Mouse (Mus musculus) left cerebral cortex, postnatal 4 days (tissue): ENCODE measurements at regions not wholly inside any gene's neighbourhood (a gene's known extent, or its start where the extent isn't known, plus 50 kb on each side); places are given as distances from the start of the nearest gene placed in this dataset.
A peak's percentile ranks its signal among the peaks of the same experiment; 100 is the strongest.

Experiments used
- DNase-seq: peaks from one replicate; pipeline ENCODE4 v3.0.0-alpha.2; 2022
- intact Hi-C: fragments of 180-260 bp; cut with DNase I; formaldehyde crosslinking; loops from one replicate; pipeline ENCODE4 v1.15.1; 2025

DNA sequence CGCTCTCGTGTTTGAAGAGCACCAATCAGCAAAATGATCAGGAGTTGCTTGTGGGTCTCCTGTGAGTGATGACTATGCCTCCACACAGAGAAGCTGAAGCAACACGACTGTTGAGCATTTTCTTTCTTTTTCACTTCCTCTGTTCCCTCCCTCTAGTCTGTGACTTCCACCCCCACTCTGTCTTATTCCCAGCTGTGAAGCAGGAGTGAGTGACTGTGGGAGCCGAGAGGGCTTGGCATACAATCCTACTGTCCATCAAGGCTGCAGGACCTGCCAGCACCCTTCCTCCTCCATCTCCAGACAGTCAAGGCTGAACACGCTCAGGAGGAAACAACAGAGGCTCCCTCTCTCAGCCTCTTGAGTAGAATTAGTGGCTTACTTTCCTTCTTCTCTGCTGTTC is 401.3 kb downstream of the Plcl1 start:
- no peak for DNase-seq
- intact Hi-C loops = no loop called here

DNA sequence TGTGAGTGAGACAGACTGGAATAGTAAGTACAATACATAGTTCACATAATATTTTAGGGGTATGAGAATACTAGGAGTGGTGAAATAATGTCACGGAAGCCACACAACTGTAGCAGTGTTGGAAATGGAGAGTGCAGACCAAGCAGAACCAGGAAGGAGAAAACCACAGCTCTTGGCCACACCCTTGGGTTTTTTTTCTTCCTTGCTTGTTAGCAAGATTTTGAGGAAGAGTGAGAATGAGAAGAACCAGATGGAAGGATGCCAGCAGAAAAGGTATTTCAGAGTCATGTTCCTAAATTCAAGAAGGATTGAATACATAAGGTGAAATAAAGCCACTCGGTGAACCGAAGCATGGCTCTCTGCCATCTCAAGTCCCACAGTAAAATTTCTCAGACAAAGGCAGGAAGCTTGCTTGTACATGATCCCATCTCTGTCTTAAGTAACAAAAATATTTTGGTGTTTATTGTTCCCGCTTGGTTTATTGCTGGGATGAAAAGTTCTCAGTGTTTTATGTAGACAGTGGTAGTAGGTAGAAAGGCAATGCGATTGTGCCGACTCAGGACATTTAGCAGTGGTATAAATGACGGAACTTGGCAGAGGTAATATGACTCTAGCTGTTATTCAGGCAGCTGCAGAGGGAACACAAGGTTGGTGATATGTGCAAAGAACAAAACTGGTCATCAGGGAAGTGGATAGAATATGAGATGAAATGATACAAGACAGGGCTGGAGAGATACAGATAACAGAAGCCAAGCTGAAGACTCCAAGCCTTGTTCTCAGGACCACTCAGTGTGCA is 403.2 kb downstream of the Plcl1 start:
- intact Hi-C loops = no loop called here
- no peak for DNase-seq

DNA sequence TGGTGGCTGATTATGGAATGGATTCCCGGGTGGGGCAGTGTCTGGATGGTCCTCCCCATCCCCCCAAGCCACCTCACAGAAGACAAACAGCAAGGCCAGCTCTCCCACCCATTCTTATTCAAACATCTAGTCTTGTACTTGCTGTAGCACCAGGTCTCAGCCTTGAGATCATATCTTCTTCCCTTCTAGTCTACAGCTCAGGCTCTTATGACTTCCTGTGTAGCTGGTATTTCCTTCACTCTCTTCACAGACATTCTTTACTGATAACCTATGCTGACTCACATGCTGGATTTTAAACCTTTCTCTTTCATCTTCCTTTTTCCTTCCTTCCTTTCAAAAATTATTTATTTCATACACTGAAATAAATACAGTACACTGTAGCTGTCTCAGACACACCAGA is 406.8 kb downstream of the Plcl1 start:
- DNase-seq = no peak
- intact Hi-C loops = loop anchor here (10.0 kb wide), 1 partner anchor 48 kb away; no protein-coding TSS in a partner anchor

DNA sequence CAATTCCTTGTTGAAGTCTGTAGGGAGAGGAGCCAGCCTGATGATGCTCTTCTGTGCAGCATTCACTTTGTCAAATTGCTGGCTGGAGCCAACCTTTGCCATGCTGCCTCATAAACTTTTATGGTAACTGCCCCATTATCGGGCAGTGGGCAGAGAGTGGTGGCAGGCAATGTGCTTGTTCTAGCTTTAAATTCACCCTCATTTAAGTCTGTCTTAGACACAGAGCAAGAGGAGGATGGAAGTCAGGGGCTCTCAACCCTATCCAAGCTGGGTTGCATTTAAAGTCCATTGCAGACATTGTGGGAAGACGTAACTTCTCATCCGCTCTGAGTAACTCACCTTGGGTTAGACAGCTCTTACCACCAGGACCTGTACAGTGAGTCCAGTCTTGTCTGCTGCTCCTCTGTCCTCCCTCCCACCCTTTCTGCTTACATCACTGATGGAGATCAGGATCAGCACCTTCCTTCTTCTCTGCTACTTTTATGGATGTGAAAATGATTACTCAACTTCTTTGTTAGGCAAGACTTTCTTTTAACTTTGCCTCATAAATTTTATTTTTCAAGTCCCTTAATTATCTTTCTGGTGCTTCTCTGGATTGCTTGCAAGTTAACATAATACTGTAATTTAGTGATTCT is 415.3 kb downstream of the Plcl1 start:
- DNase-seq = no peak
- intact Hi-C loops = no loop called here

DNA sequence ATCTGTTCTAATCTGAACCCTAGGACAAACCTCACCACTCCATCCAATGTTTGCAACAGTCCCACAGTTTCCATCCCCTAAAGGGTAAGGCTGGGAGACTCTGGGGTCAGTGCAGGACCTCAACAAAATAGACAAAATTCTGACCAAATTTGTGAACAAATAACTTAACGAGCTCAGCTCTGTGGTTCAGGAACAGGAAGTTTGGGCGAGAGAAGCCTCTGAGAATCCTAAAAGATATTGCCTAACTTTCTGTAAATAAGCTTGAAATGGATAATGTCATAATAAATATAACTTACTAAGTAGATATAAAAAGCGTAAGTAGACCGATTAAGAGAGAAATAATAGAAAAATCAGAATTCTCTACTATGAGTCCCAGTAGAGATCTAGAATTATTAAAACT is 416.9 kb downstream of the Plcl1 start:
- no peak for DNase-seq
- intact Hi-C loops = no loop called here

DNA sequence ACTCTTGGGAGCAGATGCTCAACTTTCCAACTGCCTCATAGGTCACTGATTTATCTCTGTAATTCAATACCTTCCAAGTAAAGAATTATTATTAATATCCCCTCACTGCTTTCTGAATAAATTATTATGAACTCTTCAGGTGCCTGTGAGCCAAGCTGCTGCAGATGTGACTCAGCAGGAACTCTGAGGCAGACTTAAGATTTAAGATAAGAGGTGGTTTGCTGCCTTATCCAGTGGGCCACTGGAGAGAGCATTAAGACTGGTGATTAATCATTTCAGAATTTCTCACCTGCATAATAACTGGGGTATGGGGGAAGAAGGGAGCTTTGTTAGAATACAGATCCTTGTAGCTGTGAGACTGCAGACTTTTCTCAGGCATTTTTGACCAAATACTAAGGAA is 421.5 kb downstream of the Plcl1 start:
- no peak for DNase-seq
- intact Hi-C loops = no loop called here

DNA sequence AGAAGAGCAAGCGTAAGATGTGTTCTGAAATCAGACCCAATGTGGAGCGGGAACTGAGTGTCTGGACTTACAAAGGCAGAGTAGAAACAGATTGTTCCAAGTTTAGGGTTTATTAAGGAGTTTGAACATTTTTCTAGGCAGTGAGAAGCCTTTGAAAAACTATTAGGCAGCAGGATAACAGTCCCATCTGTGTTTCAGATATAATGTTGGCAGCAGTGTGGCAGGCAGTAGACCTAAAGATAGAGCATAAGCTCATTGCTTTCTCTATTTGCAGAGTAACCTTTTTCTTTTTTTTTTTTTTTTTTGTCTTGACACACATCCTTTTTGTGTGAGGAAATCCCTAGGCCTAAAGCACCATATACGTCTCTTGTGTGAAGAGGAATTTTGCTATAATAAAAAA is 429.6 kb downstream of the Plcl1 start:
- intact Hi-C loops = no loop called here
- no peak for DNase-seq

DNA sequence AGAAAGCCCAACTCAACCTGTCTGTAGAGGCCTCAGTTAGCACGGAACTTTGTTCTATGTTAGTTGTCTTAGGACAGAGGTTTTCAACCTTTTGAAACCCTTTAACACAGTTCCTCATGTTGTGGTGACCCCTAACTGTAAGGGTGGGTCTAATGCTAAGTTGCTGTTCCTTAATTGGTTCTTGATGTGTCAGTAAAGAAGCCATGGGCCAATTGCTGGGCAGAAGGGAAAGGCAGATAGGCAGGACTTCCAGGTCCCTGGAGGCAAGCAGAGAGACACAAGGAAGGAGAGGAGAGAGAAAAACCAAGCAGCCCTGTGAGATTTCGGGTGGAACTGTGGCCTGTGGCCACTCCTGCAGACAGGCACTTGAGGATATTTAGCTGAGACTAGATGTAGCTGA is 431.0 kb downstream of the Plcl1 start:
- no peak for DNase-seq
- intact Hi-C loops = no loop called here

DNA sequence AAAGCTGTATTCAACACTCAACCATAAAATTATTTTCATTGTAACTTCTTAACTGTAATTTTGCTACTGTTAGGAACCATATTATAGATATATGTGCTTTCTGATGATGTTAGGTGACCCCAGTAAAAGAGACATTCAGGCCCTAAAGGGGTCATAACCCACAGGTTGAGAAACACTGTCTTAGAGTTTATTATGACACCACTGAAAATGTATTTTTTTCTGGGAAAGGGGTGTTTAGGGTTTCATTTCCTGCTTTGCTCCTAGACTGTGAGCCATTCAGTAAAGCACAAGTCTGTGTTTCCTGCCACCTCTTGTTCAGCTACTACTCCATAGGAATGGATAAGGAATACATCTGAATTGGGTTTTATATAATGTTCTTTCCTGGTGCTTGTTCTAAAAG is 431.6 kb downstream of the Plcl1 start:
- DNase-seq = no peak
- intact Hi-C loops = no loop called here

DNA sequence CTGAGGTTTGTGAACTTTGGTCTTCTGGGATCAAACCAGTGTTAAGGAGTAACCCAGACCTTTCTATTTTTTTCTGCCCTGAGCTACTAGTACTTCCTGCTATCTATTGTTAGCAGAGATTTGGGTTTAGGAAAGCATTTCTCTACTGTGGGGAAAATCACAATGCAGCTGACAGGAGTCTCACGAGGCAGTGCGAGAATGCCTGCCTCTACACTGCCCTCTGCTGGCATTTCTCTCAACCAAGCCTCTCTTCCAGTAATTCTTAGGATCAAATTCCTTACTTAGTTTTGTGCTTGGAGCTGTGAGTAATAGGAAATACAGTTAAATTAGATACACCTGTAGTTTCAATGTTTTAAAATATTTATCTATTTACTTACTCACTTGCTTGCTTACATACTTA is 432.4 kb downstream of the Plcl1 start:
- DNase-seq = peak; percentile 64
- intact Hi-C loops = no loop called here

DNA sequence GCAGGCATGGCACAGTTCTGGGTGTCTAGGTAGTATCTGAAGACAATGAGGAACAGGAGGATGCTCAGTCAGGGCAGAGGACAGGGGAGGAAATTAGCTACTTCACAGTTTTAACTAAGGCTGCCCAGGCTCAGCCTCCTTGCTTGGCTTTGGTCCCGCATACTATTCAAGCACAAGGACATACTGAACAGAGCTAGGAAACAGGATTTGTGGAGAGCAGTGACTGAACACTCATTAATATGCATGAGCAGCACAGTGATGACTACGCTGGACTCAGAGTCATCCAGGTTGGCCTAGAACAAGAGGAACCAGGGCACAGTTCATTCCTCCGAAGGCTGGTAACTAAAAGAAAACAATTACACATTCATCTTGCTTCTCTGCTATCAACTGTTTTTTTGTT is 443.1 kb downstream of the Plcl1 start:
- intact Hi-C loops = no loop called here
- DNase-seq = no peak

DNA sequence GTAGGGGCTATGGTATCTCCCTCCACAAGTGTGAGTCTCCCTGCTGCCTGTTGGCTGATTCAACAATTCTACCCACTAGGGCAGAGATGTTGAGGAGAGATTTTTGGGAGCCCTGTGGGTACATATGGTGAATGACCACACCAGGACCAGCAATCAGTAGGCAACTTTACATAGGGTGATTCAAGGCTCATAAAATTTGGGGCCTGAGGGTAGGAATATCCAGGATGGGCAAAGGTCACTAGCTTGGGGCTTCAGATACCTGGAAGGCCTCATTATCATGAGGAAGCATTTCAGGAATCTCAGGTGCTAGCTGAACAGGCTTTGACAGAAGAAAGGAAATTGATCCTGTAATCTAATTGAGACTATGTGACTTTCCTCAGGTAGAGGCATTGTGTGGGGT is 446.6 kb downstream of the Plcl1 start:
- intact Hi-C loops = no loop called here
- no peak for DNase-seq

DNA sequence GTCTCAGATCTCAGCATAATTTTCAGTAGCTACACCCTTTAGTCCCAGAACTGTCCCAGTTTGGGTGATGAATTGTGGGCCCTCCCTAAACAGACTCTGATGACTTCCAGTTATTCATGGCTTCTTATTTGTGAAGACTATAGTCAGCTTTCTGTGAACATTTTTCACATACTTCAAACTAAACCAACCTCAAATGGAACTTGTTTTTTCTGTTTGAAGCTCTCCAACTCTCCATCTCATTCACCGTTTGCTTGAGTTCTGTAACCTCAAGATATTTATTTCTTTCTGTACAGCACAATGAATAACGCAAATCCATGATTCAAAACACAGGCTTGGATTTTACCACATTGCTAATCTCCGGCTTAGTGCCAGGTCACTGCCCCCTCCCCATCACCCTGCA is 453.4 kb downstream of the Plcl1 start:
- intact Hi-C loops = no loop called here
- DNase-seq = no peak

DNA sequence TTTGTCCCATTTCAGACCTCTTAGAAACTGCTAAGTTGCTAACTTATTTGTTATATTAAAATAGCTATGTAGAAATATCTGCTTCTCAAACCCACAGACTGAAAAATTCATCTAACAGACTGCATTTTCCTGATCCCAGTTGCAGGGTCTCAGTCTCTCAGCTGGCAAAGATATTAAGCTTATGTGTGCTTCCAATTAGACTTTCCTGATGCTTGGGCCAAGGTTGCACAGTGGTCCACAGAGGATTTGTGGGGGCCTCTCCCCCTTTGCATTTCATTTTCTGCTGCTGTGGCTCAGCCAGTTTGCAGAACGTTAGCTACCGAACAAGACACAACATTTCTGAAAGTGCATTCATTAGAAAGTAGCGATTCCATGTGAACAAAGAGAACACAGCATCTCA is 457.4 kb downstream of the Plcl1 start:
- intact Hi-C loops = no loop called here

DNA sequence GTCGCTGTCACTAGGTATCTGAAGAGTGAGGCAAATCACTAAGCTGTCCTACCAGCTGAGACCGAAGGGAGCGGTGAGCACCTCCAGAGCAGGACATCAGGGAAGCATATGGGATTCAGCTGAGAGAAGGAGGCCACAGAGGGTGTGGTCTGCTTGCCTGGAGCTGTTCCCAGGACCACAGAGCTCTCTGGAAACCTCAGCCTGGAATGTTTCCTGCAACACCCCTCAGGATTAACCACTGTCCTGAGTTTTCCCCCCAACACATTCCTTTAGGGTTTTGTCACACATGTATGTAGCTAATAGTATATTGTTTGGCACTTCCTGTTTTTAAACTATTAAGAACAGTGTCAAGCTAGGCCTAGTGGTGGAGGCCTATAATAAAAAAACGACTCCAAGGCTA is 459.6 kb downstream of the Plcl1 start:
- no peak for DNase-seq
- intact Hi-C loops = no loop called here

More for the DNA sequence above, 457.4 kb downstream of the Plcl1 start:
- DNase-seq = peak; percentile 11

DNA sequence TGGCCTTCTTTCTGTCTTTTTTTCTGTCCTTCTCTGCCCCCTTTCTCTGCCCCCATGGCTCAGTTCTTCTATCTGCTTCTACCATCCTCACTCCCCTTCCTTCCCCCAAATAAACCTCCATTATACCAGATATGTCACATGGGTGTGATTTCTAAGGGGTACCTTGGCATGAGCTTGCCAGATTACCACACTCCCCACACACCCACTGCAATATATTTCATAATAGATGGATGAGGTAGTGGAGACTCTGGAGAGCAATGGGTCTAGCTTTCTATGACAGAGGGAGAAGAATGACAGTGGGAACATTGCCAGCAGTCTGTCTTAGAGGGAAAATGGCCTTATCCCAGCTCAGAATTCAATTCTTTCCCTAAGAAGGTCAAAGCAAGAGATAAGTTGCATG is 461.0 kb downstream of the Plcl1 start:
- intact Hi-C loops = no loop called here

DNA sequence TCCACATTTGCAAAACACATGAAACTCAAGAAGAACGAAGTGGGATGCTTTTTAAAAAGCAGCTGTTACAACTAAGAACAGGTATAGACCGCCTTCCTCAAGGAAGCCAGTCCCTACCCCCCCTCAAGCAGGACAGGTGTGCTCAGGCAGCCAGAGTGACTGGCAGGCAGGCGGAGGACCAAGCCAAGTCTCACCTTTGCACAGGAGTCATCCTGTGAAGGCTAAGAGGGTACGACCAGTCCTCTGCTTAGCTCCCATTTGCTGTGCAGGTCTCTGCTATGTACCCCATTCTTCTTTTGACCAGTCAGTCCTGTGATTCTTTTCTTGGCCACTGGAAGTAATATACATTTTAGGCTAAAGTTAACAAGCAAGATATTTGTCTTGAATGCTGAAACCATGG is 467.9 kb downstream of the Plcl1 start:
- no peak for DNase-seq
- intact Hi-C loops = no loop called here

More for the DNA sequence above, 461.0 kb downstream of the Plcl1 start:
- DNase-seq = no peak

DNA sequence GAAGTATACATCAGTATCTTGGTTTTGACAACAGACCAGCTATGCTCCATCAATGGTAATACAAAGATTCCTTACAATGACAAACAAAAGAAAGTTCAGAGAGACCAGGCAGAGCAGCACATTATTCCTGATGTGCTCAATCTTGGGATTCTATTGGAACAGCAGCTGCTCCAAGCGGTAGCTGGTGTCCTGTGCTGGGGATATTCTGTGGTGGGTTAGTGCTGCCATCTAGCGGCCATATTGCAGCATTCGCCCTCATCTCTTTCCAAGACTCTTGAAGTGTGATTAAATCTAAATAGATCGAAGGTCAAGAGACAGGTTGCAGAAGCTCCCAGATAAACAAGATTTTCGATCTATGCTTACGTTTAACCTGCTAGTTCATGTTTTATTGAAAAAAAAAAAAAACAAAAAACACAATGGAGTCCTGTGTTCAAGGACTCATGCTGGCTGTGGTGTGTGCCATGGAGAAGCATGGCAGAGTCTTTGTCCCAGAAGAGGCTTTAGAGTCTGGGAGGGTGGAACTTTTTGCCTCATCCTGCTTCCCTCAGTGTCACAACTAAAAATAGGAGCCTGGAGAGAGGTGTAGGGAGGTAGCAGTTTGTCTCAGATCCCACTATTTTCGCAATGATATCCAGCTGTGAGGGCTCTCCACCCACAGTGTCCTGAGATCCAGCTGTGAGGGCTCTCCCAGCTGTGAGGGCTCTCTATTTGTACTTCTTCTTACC is 468.6 kb downstream of the Plcl1 start:
- DNase-seq = peak; percentile 75
- intact Hi-C loops = loop anchor here (2.0 kb wide), 1 partner anchor 470 kb away; the partner anchor contains the start of gene Plcl1

DNA sequence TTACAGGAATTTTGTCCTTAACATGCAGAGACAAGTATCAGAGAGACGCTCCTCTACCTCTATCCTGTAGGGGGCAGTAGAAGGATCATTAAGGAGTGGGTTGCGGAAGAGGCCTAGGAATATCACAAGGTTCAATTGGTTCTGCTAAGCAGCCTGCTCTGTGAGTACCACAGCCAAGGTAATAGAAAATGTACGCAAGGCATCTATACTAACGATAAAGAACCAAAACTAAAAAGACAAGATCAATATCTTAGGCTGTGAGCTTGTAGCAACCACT is 469.1 kb downstream of the Plcl1 start:
- no peak for DNase-seq
- intact Hi-C loops = loop anchor here (2.0 kb wide), 1 partner anchor 470 kb away; the partner anchor contains the start of gene Plcl1

DNA sequence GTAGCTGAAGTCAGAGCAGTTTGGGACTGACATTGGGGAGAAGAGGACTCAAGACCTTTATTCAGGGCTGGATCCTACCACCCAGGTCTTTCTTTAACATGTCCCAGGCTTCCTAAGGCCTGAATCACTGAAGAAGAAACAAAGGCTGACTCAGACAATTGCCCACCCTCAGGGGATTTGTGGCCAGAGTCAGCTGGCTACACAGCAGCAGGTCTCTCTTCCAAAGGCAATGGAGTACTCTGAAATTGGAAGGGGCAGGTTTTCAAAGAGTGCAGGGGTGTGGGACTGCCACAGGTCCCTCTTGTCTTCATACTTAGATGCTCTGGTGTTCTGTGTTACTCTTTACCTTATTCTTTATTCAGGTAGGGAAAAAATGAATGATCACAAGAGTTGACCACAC is 478.9 kb downstream of the Plcl1 start:
- DNase-seq = no peak
- intact Hi-C loops = loop anchor here (10.0 kb wide), 1 partner anchor 1380 kb away; no protein-coding TSS in a partner anchor

DNA sequence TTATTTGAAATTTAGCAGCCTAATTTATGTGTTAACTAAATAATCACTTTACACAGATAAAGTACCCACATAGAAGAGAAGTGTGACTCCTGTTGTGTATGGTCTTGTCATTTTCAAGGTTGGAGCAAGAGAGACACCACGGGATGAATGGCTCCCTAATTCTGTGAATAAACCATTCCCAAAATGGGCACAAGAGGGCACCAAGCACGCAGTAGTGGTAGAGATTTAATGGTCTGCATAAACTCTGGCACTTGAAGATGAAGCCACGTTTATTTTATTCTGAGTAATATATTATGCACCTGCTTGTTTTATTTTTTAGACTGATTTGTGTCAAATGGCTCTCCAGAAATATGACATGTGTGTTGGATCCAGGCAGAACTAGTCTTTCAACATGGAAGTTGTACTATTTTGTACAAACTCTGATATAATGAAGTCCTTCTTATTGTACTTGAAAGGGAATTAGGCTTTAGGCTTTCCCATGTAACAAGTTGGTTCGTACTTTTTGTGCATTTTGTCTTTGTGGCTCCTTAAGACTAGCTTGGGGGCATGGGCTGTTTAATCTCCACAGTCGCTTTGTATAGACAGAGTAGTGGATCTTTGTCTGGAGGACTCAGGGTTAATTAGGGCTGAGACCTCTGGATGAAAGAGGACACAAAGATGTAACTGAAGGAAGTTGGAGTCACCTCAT is 480.8 kb downstream of the Plcl1 start:
- intact Hi-C loops = loop anchor here (5.0 to 10.0 kb wide), 3 partner anchors 1378 to 1501 kb away; no protein-coding TSS in a partner anchor

More for the DNA sequence above, 480.8 kb downstream of the Plcl1 start:
- peak; percentile 65 for DNase-seq
